Mouse (Mus musculus) cerebellum, adult 2 months (tissue): Measurements from ENCODE around the gene Irf2. TPM values are rescaled to one million over a fixed set of nuclear protein-coding genes. Genes with fewer than 3 reads are reported as not detected.

ENCODE experiments used
- DNase-seq, 2 experiments: peaks; one replicate each; pipeline ENCODE4 v3.0.0; 2021
- H3K27ac ChIP-seq: fragments of 200-500 bp; 2 replicates; pipeline ENCODE4 v1.5.1; 2012; ENCODE audit warnings: low read length, control low read depth, inconsistent platforms; ENCODE audit not compliant: insufficient read depth
- H3K27me3 ChIP-seq: fragments of 200-500 bp; 2 replicates; pipeline ENCODE4 v1.6.1; 2012; ENCODE audit warnings: inconsistent platforms, mild to moderate bottlenecking, low read length, moderate library complexity; ENCODE audit not compliant: control insufficient read depth, insufficient read depth
- H3K4me1 ChIP-seq: fragments of 200-500 bp; 2 replicates; pipeline ENCODE4 v1.6.1; 2011; ENCODE audit warnings: low read length; ENCODE audit not compliant: control insufficient read depth, insufficient read depth
- H3K4me3 ChIP-seq: fragments of 200-500 bp; replicated peaks from 2 replicates; pipeline ENCODE3; 2011; ENCODE audit warnings: mild to moderate bottlenecking, low read depth, low read length, control low read depth; ENCODE audit not compliant: insufficient read depth
- CTCF ChIP-seq: fragments of 200-500 bp; IDR thresholded peaks from 2 replicates; pipeline ENCODE4 v1.5.1; 2011; ENCODE audit warnings: low read depth, mild to moderate bottlenecking, control low read depth, low read length, moderate library complexity, borderline replicate concordance; ENCODE audit not compliant: insufficient read depth
- POLR2A ChIP-seq: fragments of 200-500 bp; IDR thresholded peaks from 2 replicates; pipeline ENCODE4 v1.6.1; 2011; ENCODE audit warnings: low read length, control low read depth, borderline replicate concordance; ENCODE audit not compliant: insufficient read depth
- WGBS: fragments of 180-500 bp; shearing (Covaris S2); methylation state at CpG from one replicate; pipeline ENCODE4 v1.1.7; 2018; 5-methylcytosine and 5-hydroxymethylcytosine counted together
- polyA plus RNA-seq: library from polyadenylated mRNA; depleted of rRNA; stranded (reverse); fragments of >200 nt; gene quantifications from 2 replicates; pipeline ENCODE4 v1.2.3, GENCODE M21; 2012; rRNA removed

Gene Irf2
- polyA plus RNA-seq, 1 experiment, result 19.0 TPM

- TF ChIP-seq CTCF (no peak), POLR2A (no peak)
- no peak overlapping the region for H3K4me3 ChIP-seq
- 92% methylated on average over 3 of the region's 3 CpGs for WGBS
Observed at GRCm38 (mm10) chr8:46896704-46897103, 157.2 kb downstream of the Irf2 start.

More at GRCm38 (mm10) chr8:46896704-46897103, 157.2 kb downstream of the Irf2 start:
- no peak overlapping the region for H3K27ac ChIP-seq
- H3K27me3 ChIP-seq, result no peaks in the 10 kb centered on the region
- DNase-seq, result no peak
- no peaks in the 10 kb centered on the region for H3K4me1 ChIP-seq

Other genes with a start within 250 kb of the Irf2 start
- gene Cenpu, start 187.7 kb upstream of the Irf2 start, polyA plus RNA-seq, result 1.3 and 1.4 TPM in 2 replicates
- gene Primpol, start 122.5 kb upstream of the Irf2 start, polyA plus RNA-seq, result 2.8 and 4.0 TPM in 2 replicates
- 13.3 and 14.6 TPM in 2 replicates for gene Casp3, start 122.4 kb upstream of the Irf2 start, polyA plus RNA-seq
- gene Enpp6, start 247.2 kb downstream of the Irf2 start, polyA plus RNA-seq, result 16.2 and 20.6 TPM in 2 replicates